Mouse (Mus musculus) midbrain, embryonic 12.5 days (tissue): Measurements from ENCODE around the gene Riok2. TPM values are rescaled to one million over a fixed set of nuclear protein-coding genes. Genes with fewer than 3 reads are reported as not detected.
A peak's percentile ranks its signal among the peaks of the same experiment; 100 is the strongest.

ENCODE experiments used
- ATAC-seq: fragments of 200-750 bp; cut with Nextera tagmentation; 2 replicates; pipeline ENCODE4 v1.8.0; 2017; ENCODE audit warnings: low read depth, moderate TSS enrichment, moderate library complexity; ENCODE audit not compliant: low FRiP score
- H3K27ac ChIP-seq: fragments of 300-500 bp; sonication (generic); replicated peaks from 2 replicates; pipeline ENCODE4 v1.5.1; 2016; ENCODE audit warnings: mild to moderate bottlenecking
- H3K27me3 ChIP-seq: fragments of 300-500 bp; sonication (generic); 2 replicates; pipeline ENCODE4 v1.6.1; 2016; ENCODE audit warnings: mild to moderate bottlenecking
- H3K36me3 ChIP-seq: fragments of 300-500 bp; sonication (generic); 2 replicates; pipeline ENCODE4 v1.6.1; 2016
- H3K4me1 ChIP-seq: fragments of 300-500 bp; sonication (generic); 2 replicates; pipeline ENCODE4 v1.6.1; 2016
- H3K4me2 ChIP-seq: fragments of 300-500 bp; sonication (generic); replicated peaks from 2 replicates; pipeline ENCODE4 v1.6.1; 2016; ENCODE audit warnings: mild to moderate bottlenecking, moderate library complexity
- H3K4me3 ChIP-seq: fragments of 300-500 bp; sonication (generic); 2 replicates; pipeline ENCODE4 v1.5.1; 2016; ENCODE audit warnings: mild to moderate bottlenecking
- H3K9ac ChIP-seq: fragments of 300-500 bp; sonication (generic); replicated peaks from 2 replicates; pipeline ENCODE4 v1.6.1; 2016; ENCODE audit warnings: mild to moderate bottlenecking, moderate library complexity
- H3K9me3 ChIP-seq: fragments of 300-500 bp; sonication (generic); 2 replicates; pipeline ENCODE4 v1.6.1; 2016; ENCODE audit warnings: mild to moderate bottlenecking
- WGBS: fragments of 180-500 bp; shearing (Covaris S2); methylation state at CpG from one replicate; pipeline ENCODE4 v1.1.7; 2016; 5-methylcytosine and 5-hydroxymethylcytosine counted together
- polyA plus RNA-seq: library from polyadenylated mRNA; unstranded; fragments of >200 nt; fragmentation: Nextera tagmentation; extraction: Ambion mirVana; gene quantifications from 2 replicates; pipeline ENCODE4 v1.2.1, GENCODE M21; 2016

Riok2 gene
- polyA plus RNA-seq, 1 experiment from 2014 or later = 32.2 TPM

DNA sequence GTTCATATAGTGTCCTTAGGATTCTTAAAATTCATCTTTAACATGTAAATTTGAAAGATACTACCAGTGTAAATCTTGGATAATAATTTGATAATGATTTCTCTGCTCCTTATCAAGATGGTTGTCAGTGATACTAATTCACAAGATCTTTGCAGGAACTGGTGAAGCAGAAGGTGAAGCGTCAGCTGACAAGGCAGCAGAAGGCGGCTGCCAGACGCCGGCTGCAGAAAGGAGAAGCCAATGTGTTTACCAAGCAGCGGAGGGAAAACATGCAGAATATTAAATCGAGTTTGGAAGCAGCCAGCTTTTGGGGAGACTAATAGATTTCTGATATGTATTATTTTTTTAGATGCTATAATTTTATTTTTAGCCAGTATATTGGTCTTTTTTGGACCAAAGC lies 19.2 kb downstream of the Riok2 start:
- Histone ChIP-seq H3K9me3 (no peaks in the 10 kb centered on the region), H3K9ac (no peak overlapping the region), H3K4me1 (peaks cover 8% of the 10 kb centered on the region), H3K36me3 (peaks cover 32% of the 10 kb centered on the region), H3K4me2 (no peak overlapping the region), H3K27ac (no peak overlapping the region), H3K4me3 (no peak overlapping the region), H3K27me3 (no peaks in the 10 kb centered on the region)
- WGBS = 85% methylated on average over 6 of the region's 6 CpGs
- ATAC-seq = no peak

DNA sequence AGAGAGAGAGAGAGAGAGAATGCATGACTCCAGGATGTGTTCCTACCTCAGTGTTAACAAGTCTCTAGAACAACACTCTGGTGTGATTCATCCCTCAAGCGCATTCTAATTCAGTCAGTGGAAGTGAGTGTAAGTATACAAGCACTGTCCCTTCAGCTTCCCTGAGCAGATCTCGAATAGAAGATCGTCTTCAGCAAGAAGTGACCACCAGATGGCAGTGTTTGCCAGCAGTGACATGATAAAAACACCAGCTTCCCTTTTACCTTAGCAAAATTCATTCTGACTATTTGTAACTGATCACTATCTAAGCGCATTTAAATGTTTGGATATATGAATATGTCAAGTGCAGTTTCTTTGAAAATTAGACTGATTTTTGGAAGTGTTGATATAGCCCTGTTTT lies 20.2 kb downstream of the Riok2 start:
- Histone ChIP-seq H3K4me1 (peaks cover 8% of the 10 kb centered on the region), H3K27ac (no peak overlapping the region), H3K4me2 (no peak overlapping the region), H3K27me3 (no peaks in the 10 kb centered on the region), H3K9ac (no peak overlapping the region), H3K36me3 (peaks cover 21% of the 10 kb centered on the region), H3K4me3 (no peak overlapping the region), H3K9me3 (no peaks in the 10 kb centered on the region)
- ATAC-seq = peak; percentile 67
- WGBS = 33% methylated on average over 4 of the region's 4 CpGs

DNA sequence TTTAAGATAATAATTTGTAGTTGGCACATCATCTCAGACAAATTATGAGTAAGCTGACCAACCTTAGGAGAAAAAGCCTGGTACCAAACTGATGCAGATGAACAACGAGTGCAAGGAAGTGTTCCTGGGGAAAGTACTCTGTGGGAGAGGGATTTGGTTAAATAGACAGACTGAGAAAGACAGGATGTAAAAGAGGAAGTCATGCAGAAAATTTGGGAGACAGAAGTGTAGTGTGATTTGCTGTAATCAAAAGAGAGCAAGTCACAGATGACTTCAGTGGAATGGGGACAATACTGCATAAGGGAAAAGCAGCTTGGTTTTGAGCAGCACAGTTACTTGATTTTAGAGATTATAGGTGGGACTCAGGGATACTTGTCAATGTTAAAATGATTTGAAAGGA lies 22.8 kb downstream of the Riok2 start:
- Histone ChIP-seq H3K27me3 (no peaks in the 10 kb centered on the region), H3K27ac (no peak overlapping the region), H3K4me3 (no peak overlapping the region), H3K4me2 (no peak overlapping the region), H3K36me3 (peaks cover 8% of the 10 kb centered on the region), H3K9me3 (no peaks in the 10 kb centered on the region), H3K9ac (no peak overlapping the region), H3K4me1 (peaks cover 10% of the 10 kb centered on the region)
- WGBS = 11% methylated on average over 1 of the region's 1 CpGs
- peak; percentile 5; the same call in 1 of the 2 replicates for ATAC-seq

DNA sequence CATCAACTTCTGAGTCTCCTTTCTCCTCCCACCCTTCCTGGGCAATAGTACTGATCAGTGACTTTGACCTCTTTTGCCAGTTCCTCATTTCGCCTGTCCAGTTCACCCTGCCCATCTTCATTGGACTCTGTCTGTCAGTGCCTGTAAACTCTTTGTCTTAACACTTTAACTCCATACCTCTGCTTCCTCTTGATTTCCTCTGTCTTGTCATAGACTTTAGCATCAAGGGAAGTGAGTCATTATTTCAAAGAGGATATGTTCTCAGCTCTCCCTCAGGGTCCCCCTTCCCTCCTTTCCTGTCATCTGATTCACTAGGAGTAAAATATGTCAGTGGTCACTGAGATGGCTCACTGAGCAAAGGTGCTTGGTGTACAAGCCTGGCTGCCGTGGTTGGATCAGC lies 24.6 kb downstream of the Riok2 start:
- H3K27ac ChIP-seq = no peak overlapping the region
- no peaks in the 10 kb centered on the region for H3K9me3 ChIP-seq
- no peak for ATAC-seq
- H3K4me3 ChIP-seq = no peak overlapping the region
- WGBS = 78% methylated on average over 2 of the region's 2 CpGs
- H3K4me1 ChIP-seq = peaks cover 21% of the 10 kb centered on the region
- no peak overlapping the region for H3K9ac ChIP-seq
- H3K4me2 ChIP-seq = no peak overlapping the region
- peaks cover 5% of the 10 kb centered on the region; the same call in 1 of the 2 replicates for H3K36me3 ChIP-seq
- no peaks in the 10 kb centered on the region for H3K27me3 ChIP-seq

DNA sequence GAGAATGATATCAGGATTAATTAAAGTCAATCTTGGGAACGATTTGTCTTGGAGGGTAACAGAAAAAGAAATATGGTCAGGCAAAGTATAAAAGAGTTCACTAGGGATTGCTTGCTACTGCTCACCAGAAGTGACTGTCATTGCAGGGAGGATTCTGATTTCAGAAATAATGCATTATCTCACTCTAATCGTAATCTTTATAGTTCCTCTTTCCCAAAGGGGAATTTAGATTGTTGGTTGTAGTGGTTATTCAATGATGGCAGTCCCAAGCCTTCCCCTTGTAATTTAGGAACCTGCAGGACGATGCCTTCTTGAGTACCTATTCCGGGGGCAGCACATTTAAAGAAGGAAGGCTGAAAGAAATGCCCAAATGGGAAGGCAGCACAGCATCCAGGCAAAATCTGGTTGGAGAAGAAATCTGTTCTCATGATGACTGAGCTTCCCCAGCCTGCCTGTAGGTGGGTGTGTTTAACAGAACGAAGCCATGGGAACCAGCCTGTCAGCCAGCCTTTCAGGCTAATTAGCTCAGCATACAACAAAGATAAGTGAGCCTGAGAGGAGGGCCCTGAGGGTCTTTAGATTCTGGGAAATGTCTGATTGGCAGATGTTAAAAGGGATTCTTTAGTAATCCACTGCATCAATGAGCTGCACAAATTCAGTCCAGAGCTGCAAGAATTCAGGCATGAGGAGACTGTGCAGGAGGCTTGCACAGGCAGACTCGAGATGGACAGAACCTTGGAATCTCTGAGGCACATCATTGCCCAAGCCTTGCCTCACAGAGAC lies 28.3 kb downstream of the Riok2 start, which contains the start of gene Lix1:
Gene Lix1, plus strand, starts transcription at position 451 of the 783 bp plus-strand sequence.
- Histone ChIP-seq H3K4me2 (peak within 1 kb of the TSS; percentile 52), H3K27me3 (no peaks in the 10 kb centered on the region), H3K9me3 (no peaks in the 10 kb centered on the region), H3K36me3 (no peaks in the 10 kb centered on the region), H3K4me1 (peaks cover 32% of the 10 kb centered on the region), H3K9ac (0 out of 2 replicates have a peak within 1 kb of the TSS, but pooled peaks have one; percentile 17), H3K4me3 (peak within 1 kb of the TSS; percentile 37), H3K27ac (peak within 1 kb of the TSS; percentile 54)
- 21% methylated on average over 6 of the region's 6 CpGs for WGBS
- peak; percentile 99 for ATAC-seq

DNA sequence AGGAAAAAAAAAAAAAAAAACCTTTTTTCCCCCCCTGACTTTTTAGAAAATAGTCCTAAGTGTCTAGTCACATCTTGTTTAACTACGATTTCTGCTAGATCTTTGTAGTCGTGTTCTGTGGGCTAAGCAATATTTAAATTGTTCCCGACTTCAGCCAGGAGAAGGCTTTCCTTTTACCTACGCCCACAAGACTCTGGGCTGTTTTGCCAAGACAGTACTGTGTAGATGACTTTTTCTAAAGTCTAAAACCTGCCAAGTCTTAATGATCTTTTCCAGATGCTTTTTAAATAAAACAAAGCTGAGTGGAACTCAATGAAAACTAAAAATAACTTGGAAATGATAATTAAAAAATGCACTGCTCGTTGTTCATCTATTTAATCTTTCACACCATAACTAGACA lies 28.9 kb downstream of the Riok2 start:
- H3K4me1 ChIP-seq = peaks cover 30% of the 10 kb centered on the region
- H3K9ac ChIP-seq = 0 out of 2 replicates have a peak overlapping the region, but pooled peaks have one; percentile 17
- H3K36me3 ChIP-seq = no peaks in the 10 kb centered on the region
- no peaks in the 10 kb centered on the region for H3K27me3 ChIP-seq
- no peaks in the 10 kb centered on the region for H3K9me3 ChIP-seq
- H3K27ac ChIP-seq = 0 out of 2 replicates have a peak overlapping the region, but pooled peaks have one; percentile 54
- peak overlapping the region; percentile 52 for H3K4me2 ChIP-seq
- WGBS = 10% methylated on average over 5 of the region's 5 CpGs
- peak; percentile 32; the same call in 1 of the 2 replicates for ATAC-seq
- peak overlapping the region; percentile 37 for H3K4me3 ChIP-seq

DNA sequence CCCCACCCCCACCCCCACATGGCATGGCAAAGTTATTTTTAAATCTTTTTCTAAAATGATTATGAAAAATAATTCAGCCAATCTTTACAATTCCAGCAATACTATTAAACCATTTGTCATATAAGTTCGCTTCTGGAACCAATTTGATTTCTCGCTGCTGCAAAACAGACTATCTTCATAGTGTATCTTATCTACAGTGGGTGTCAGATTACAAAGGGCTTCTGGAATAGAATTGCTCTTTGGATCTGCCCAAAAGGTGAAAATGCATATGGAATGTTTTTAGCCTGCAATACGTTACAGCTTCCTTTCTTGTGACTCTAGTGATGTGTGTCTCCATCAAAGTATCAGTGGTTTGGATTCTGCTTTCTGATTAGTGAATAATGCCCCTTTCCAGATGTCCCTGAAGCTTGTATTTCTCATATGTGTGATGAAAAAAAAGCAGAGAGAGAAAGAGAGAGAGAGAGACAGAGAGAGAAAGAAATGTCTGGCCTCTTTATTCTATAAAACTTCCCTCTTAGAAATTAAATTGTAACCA lies 29.5 kb downstream of the Riok2 start:
- Histone ChIP-seq H3K4me2 (peak overlapping the region; percentile 52), H3K36me3 (no peaks in the 10 kb centered on the region), H3K27me3 (no peaks in the 10 kb centered on the region), H3K9me3 (no peaks in the 10 kb centered on the region), H3K4me1 (peaks cover 36% of the 10 kb centered on the region), H3K9ac (no peak overlapping the region), H3K4me3 (peak overlapping the region; percentile 37), H3K27ac (0 out of 2 replicates have a peak overlapping the region, but pooled peaks have one; percentile 30)
- WGBS = 15% methylated on average over 3 of the region's 3 CpGs
- ATAC-seq = no peak

DNA sequence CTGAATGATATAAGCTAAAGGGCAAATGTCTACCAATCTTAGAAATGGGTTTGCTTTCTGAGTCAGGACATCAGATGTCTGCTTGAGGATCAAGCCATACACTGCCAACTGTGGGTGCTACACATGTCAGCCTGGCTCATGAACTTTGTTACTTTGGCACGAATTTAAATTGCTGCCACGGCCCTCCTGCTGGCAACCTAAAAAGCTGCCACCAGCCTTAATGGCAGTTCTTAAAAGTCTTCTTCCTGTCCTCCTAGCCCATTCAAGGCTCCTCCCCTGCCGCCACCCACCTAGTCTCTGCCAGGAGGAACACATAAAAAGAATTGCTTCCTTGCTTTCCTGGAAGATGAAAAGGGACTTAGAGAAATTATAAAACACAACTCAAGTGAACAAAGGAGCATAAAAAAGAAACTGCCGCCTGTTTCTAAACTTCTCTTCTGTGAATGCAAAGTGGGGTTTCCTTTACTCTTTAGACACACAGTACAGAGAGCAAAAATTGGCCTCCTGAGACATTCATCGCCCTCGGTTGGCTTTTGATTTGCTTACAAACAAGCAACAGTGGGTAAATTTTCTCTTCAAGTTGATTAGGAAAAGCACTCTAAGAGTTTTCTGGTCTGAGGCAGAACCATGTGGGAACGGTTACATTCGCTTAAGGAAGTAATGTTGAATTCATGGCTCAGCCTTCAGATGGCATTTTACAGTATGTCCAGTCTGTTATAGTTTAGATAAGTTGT lies 30.9 kb downstream of the Riok2 start:
- WGBS = 27% methylated on average over 8 of the region's 8 CpGs
- Histone ChIP-seq H3K9ac (no peak overlapping the region), H3K9me3 (no peaks in the 10 kb centered on the region), H3K27me3 (no peaks in the 10 kb centered on the region), H3K36me3 (no peaks in the 10 kb centered on the region), H3K27ac (peak overlapping the region; percentile 30; the same call in 1 of the 2 replicates), H3K4me2 (peak overlapping the region; percentile 52), H3K4me3 (peak overlapping the region; percentile 37), H3K4me1 (peaks cover 46% of the 10 kb centered on the region)
- no peak for ATAC-seq

DNA sequence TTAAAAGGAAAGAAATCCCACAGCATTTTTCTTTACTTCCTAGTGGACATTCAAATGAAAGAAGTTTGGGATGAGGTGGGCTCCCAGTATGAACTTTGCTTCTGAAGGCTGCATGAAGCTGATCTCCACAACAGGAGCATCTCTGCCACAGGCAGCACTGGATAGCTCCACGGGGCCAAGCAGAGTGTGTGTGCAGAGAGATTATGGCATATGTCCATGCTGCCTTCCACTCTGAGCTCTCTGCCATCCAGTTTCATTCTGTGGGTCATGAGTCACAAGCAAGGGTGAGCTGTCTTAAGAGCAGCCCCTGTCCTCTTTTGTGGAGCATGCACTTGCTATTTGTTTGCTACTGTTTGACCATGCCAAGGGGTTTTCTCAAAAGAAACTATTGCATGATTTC lies 31.5 kb downstream of the Riok2 start:
- no peak overlapping the region for H3K27ac ChIP-seq
- no peaks in the 10 kb centered on the region for H3K9me3 ChIP-seq
- ATAC-seq = no peak
- H3K27me3 ChIP-seq = no peaks in the 10 kb centered on the region
- no peak overlapping the region for H3K9ac ChIP-seq
- no peak overlapping the region for H3K4me2 ChIP-seq
- WGBS = 25% methylated on average over 1 of the region's 1 CpGs
- H3K36me3 ChIP-seq = no peaks in the 10 kb centered on the region
- H3K4me1 ChIP-seq = peaks cover 49% of the 10 kb centered on the region
- no peak overlapping the region for H3K4me3 ChIP-seq

DNA sequence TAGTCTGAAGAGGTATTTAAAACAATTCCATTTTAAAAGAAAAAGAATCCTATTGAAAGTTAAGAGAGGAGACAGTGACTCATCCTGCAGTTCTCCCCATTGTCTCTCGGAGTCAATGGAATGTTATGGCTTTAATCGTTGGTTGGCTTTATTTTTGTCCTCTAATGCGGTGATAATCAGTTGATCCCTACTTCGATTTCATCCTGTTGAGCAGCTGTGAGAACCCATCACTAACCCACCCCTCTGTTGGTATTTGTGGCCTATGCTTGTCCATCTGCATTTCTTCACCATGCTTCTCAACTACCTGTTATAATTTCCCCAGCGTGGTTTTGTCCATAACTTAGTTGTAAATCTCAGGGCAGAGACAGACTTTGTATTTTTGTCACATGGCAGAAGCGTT lies 34.0 kb downstream of the Riok2 start:
- H3K4me2 ChIP-seq = no peak overlapping the region
- no peak overlapping the region for H3K9ac ChIP-seq
- H3K36me3 ChIP-seq = no peaks in the 10 kb centered on the region
- H3K27ac ChIP-seq = peak overlapping the region; percentile 36
- 24% methylated on average over 6 of the region's 6 CpGs for WGBS
- H3K4me1 ChIP-seq = peaks cover 40% of the 10 kb centered on the region
- no peak overlapping the region for H3K4me3 ChIP-seq
- no peak for ATAC-seq
- no peaks in the 10 kb centered on the region for H3K9me3 ChIP-seq
- H3K27me3 ChIP-seq = no peaks in the 10 kb centered on the region

DNA sequence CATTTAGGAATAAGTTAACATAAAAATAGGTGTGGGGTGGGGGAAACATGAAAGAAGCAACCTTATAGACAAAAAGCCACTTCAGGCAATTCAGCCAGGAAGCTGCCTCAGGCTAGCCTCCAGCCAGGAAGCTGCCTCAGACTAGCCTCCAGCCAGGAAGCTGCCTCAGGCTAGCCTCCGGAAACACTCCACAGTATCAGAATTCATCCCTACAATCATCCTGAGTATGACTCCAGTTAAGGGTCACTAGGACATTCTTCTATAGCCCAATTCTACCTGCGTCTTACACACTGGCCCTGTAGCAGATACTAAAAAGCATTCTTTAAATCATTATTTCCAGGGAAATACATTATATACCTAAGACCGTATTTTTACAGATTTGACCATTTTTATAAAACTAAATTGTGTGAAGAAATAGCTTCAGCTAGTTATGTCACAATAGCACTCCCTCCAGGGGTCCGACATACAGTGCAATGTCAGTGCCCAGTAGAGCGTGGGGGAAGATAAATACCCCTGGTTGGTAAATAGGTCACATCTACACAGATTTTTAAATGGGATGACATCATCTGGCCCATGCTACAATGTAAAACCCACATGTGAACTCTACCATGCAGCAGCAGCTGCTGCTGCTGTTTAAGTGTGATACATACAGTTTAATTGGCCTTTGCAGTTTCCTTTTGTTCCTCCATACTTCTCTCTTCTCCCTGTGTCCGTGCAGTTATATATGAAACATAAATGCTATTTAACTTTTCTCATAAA lies 34.8 kb downstream of the Riok2 start:
- WGBS = 33% methylated on average over 6 of the region's 6 CpGs
- Histone ChIP-seq H3K27ac (peak overlapping the region; percentile 36), H3K27me3 (no peaks in the 10 kb centered on the region), H3K9me3 (no peaks in the 10 kb centered on the region), H3K36me3 (no peaks in the 10 kb centered on the region), H3K4me1 (peaks cover 37% of the 10 kb centered on the region), H3K9ac (no peak overlapping the region), H3K4me3 (no peak overlapping the region), H3K4me2 (no peak overlapping the region)
- ATAC-seq = peak; percentile 67
